Mouse (Mus musculus) heart, embryonic 11.5 days (tissue): ENCODE measurements around the gene Osbpl10. TPM values are rescaled to one million over a fixed set of nuclear protein-coding genes. Genes with fewer than 3 reads are reported as not detected.

Experiments
- ATAC-seq: fragments of 200-750 bp; cut with Nextera tagmentation; replicated peaks from 2 replicates; pipeline ENCODE4 v1.8.0; 2017; ENCODE audit warnings: moderate library complexity; ENCODE audit not compliant: insufficient number of reproducible peaks, low FRiP score, low TSS enrichment
- H3K27ac ChIP-seq: fragments of 300-500 bp; sonication (generic); 2 replicates; pipeline ENCODE4 v1.5.1; 2014; ENCODE audit warnings: mild to moderate bottlenecking, low read depth, low read length
- H3K27me3 ChIP-seq: fragments of 300-500 bp; sonication (generic); 2 replicates; pipeline ENCODE4 v1.6.1; 2014; ENCODE audit warnings: mild to moderate bottlenecking, low read length, mixed read lengths; ENCODE audit not compliant: control insufficient read depth, insufficient read depth
- H3K36me3 ChIP-seq: fragments of 300-500 bp; sonication (generic); 2 replicates; pipeline ENCODE4 v1.6.1; 2014; ENCODE audit warnings: mild to moderate bottlenecking, low read length, moderate library complexity, mixed read lengths; ENCODE audit not compliant: control insufficient read depth, insufficient read depth
- H3K4me1 ChIP-seq: fragments of 300-500 bp; sonication (generic); 2 replicates; pipeline ENCODE4 v1.6.1; 2014; ENCODE audit warnings: low read length; ENCODE audit not compliant: control insufficient read depth, insufficient read depth
- H3K4me2 ChIP-seq: fragments of 300-500 bp; sonication (generic); 2 replicates; pipeline ENCODE4 v1.6.1; 2014; ENCODE audit warnings: mild to moderate bottlenecking, moderate library complexity
- H3K4me3 ChIP-seq: fragments of 300-500 bp; sonication (generic); 2 replicates; pipeline ENCODE4 v1.5.1; 2014; ENCODE audit warnings: low read depth, low read length
- H3K9ac ChIP-seq: fragments of 300-500 bp; sonication (generic); 2 replicates; pipeline ENCODE4 v1.6.1; 2014; ENCODE audit warnings: mild to moderate bottlenecking, low read depth, low read length, moderate library complexity
- H3K9me3 ChIP-seq: fragments of 300-500 bp; sonication (generic); replicated peaks from 2 replicates; pipeline ENCODE4 v1.6.1; 2016; ENCODE audit warnings: low read length; ENCODE audit not compliant: control insufficient read depth
- WGBS: fragments of 180-500 bp; shearing (Covaris S2); extraction: QIAGEN DNeasy Blood & Tissue Kit; methylation state at CpG from one replicate; pipeline ENCODE4 v1.1.7; 2014; ENCODE audit not compliant: insufficient replicate concordance; 5-methylcytosine and 5-hydroxymethylcytosine counted together
- polyA plus RNA-seq: library from polyadenylated mRNA; unstranded; fragments of >200 nt; fragmentation: Nextera tagmentation; extraction: Ambion mirVana; gene quantifications from 2 replicates; pipeline ENCODE4 v1.2.1, GENCODE M21; 2014

Gene Osbpl10
- polyA plus RNA-seq, 1 experiment from 2014 or later, result 1.6 TPM

DNA sequence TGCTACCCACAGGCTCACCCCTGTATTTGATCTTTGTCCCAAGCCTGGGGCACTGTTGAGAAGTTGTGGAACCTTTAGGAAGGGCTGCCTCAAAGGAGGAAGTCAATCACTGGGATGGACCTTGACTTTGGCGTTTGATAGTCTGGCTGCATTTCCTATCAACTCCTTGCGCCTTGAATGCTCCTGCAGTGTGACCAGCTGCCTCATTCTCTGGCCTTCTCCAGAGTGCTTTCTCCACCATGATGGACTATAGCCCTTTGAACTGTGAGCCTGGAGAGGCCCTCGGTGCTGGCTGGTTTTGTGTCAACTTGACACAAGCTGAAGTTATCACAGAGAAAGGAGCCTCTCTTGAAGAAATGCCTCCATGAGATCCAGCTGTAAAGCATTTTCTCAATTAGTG is 33.7 kb upstream of the Osbpl10 start:
- WGBS, result 77% methylated on average over 3 of the region's 3 CpGs
- H3K4me3 ChIP-seq, result no peak overlapping the region
- no peaks in the 10 kb centered on the region for H3K27me3 ChIP-seq
- H3K9ac ChIP-seq, result no peak overlapping the region
- no peak overlapping the region for H3K27ac ChIP-seq
- no peak overlapping the region for H3K4me2 ChIP-seq
- no peaks in the 10 kb centered on the region for H3K9me3 ChIP-seq
- no peak for ATAC-seq
- H3K36me3 ChIP-seq, result no peaks in the 10 kb centered on the region
- no peaks in the 10 kb centered on the region for H3K4me1 ChIP-seq

DNA sequence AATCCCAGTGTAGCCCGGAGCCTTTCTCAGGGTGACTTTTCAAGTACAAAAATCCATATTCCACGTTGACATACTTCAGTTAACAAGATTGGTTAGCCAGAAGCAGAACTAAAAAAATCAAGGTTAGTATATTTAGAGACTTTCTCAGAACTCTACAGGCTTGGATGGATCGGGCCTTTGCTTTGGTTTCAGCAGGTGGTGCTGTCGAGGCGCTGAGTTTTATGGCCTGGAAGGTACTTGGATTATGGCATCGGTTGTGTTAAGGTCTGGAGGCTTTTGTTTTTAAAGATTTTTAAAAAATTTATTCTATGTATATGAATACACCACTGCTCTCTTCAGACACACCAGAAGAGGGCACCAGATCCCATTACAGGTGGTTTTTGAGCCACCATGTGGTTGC is 32.8 kb upstream of the Osbpl10 start:
- Histone ChIP-seq H3K27ac (no peak overlapping the region), H3K4me3 (no peak overlapping the region), H3K36me3 (no peaks in the 10 kb centered on the region), H3K27me3 (no peaks in the 10 kb centered on the region), H3K4me2 (no peak overlapping the region), H3K9ac (no peak overlapping the region), H3K9me3 (no peaks in the 10 kb centered on the region), H3K4me1 (no peaks in the 10 kb centered on the region)
- WGBS, result 79% methylated on average over 6 of the region's 6 CpGs
- no peak for ATAC-seq

DNA sequence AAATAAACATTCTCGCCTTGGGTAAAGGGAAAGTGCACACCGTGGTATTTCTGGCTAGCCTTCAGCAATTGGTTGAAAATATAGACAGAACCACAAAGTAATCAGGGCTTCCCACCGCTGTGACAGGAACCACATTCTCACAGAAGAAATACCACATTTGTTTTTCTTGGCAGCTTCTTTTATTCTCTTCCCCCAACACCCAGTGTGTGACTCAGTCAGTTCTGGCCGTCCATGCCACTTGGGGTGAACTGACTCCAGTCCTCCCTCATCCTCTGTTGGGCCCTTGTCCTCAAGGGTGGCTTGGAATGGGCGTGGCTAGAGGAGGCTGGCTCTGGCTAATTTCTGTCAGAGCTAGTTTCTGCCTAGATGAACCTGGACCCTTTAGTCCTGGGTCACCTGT is 30.0 kb upstream of the Osbpl10 start:
- H3K4me3 ChIP-seq, result no peak overlapping the region
- no peaks in the 10 kb centered on the region for H3K4me1 ChIP-seq
- no peaks in the 10 kb centered on the region for H3K9me3 ChIP-seq
- no peak overlapping the region for H3K9ac ChIP-seq
- H3K36me3 ChIP-seq, result no peaks in the 10 kb centered on the region
- H3K27me3 ChIP-seq, result no peaks in the 10 kb centered on the region
- peak overlapping the region; percentile 55 for H3K27ac ChIP-seq
- ATAC-seq, result peak; percentile 79
- WGBS, result 48% methylated on average over 5 of the region's 5 CpGs
- no peak overlapping the region for H3K4me2 ChIP-seq

DNA sequence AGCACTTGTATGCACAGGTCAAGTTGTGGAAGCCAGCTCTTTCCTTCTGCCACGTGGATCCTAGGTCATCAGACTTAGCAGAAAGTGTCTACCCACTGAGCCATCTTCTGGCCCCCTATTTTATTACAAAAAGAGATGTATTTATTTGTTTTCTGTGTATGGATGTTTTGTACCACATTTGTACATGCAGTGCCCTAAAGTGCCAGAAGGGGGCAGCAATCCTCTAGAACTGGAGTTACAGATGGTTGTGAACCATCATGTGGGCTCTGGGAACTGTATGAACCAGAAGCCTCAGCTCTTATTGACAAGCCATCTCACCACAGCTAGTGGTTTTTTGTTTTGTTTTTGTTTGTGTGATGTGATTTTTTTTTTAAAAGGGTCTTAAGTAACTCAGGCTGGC is 25.5 kb upstream of the Osbpl10 start:
- Histone ChIP-seq H3K9me3 (no peaks in the 10 kb centered on the region), H3K4me1 (no peaks in the 10 kb centered on the region)
- 14% methylated on average over 1 of the region's 1 CpGs for WGBS

GRCm38 (mm10) chr9:114955340-114955739 is 23.0 kb upstream of the Osbpl10 start:
- H3K27ac ChIP-seq, result no peak overlapping the region
- no peak for ATAC-seq
- H3K9me3 ChIP-seq, result no peaks in the 10 kb centered on the region
- no peak overlapping the region for H3K4me2 ChIP-seq
- 93% methylated on average over 11 of the region's 11 CpGs for WGBS
- no peak overlapping the region for H3K4me3 ChIP-seq
- no peaks in the 10 kb centered on the region for H3K27me3 ChIP-seq
- H3K36me3 ChIP-seq, result no peaks in the 10 kb centered on the region
- no peaks in the 10 kb centered on the region for H3K4me1 ChIP-seq
- H3K9ac ChIP-seq, result no peak overlapping the region

More for the DNA sequence above, 25.5 kb upstream of the Osbpl10 start:
- no peaks in the 10 kb centered on the region for H3K27me3 ChIP-seq
- H3K4me3 ChIP-seq, result no peak overlapping the region
- ATAC-seq, result no peak
- no peak overlapping the region for H3K4me2 ChIP-seq
- H3K9ac ChIP-seq, result no peak overlapping the region
- H3K36me3 ChIP-seq, result no peaks in the 10 kb centered on the region
- no peak overlapping the region for H3K27ac ChIP-seq

DNA sequence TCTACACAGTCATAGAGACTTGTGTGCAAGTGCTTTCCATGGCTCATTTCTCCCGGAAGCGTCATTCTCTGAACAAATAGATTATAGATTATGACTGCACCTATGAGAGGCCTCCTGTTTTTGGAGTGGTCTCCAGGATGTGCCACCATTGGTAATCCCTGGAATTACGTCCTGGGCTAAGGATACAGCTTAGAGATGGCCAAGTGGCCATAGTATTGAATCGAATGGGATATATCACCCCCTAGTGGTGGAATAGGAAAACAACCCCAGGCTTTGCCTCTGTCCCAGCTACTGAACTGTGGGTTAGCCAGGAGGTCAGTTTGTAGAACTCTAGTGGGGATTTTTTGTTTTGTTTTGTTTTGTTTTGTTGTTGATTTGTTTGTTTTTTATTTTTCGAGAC is 21.4 kb upstream of the Osbpl10 start:
- WGBS, result 41% methylated on average over 5 of the region's 5 CpGs
- no peaks in the 10 kb centered on the region for H3K4me1 ChIP-seq
- peak; percentile 42; the same call in 1 of the 2 replicates for ATAC-seq
- no peak overlapping the region for H3K4me2 ChIP-seq
- H3K9me3 ChIP-seq, result no peaks in the 10 kb centered on the region
- H3K27ac ChIP-seq, result no peak overlapping the region
- H3K4me3 ChIP-seq, result no peak overlapping the region
- no peaks in the 10 kb centered on the region for H3K27me3 ChIP-seq
- no peaks in the 10 kb centered on the region for H3K36me3 ChIP-seq
- no peak overlapping the region for H3K9ac ChIP-seq

GRCm38 (mm10) chr9:114960043-114960789 is 18.2 kb upstream of the Osbpl10 start:
- Histone ChIP-seq H3K4me2 (no peak overlapping the region), H3K9me3 (no peaks in the 10 kb centered on the region), H3K27ac (no peak overlapping the region), H3K36me3 (no peaks in the 10 kb centered on the region), H3K4me3 (no peak overlapping the region), H3K4me1 (no peaks in the 10 kb centered on the region), H3K27me3 (no peaks in the 10 kb centered on the region), H3K9ac (no peak overlapping the region)
- WGBS, result 66% methylated on average over 4 of the region's 4 CpGs
- no peak for ATAC-seq

- Histone ChIP-seq H3K9ac (no peak overlapping the region), H3K27ac (no peak overlapping the region), H3K4me1 (no peaks in the 10 kb centered on the region), H3K4me3 (no peak overlapping the region), H3K27me3 (no peaks in the 10 kb centered on the region), H3K36me3 (no peaks in the 10 kb centered on the region), H3K9me3 (no peaks in the 10 kb centered on the region), H3K4me2 (no peak overlapping the region)
- 77% methylated on average over 6 of the region's 6 CpGs for WGBS
- ATAC-seq, result no peak
Observed at GRCm38 (mm10) chr9:114960844-114961243, 17.5 kb upstream of the Osbpl10 start.

GRCm38 (mm10) chr9:114964093-114964492 is 14.3 kb upstream of the Osbpl10 start:
- H3K4me3 ChIP-seq, result no peak overlapping the region
- H3K9ac ChIP-seq, result no peak overlapping the region
- no peak overlapping the region for H3K27ac ChIP-seq
- no peaks in the 10 kb centered on the region for H3K9me3 ChIP-seq
- WGBS, result 40% methylated on average over 3 of the region's 3 CpGs
- no peak for ATAC-seq
- H3K27me3 ChIP-seq, result no peaks in the 10 kb centered on the region
- no peaks in the 10 kb centered on the region for H3K4me1 ChIP-seq
- no peak overlapping the region for H3K4me2 ChIP-seq
- no peaks in the 10 kb centered on the region for H3K36me3 ChIP-seq
